Mouse (Mus musculus): ENCODE data around the gene Rabep1. TPM values are rescaled to one million over a fixed set of nuclear protein-coding genes. Genes with fewer than 3 reads are reported as not detected.

Rabep1 gene
- total and polyA plus RNA-seq, 2 experiments from 2014 or later = 12.2 to 29.8 TPM

- Histone ChIP-seq H3K27ac (ENCODE audit: low read depth) (peak overlapping the region; percentile 61), H3K4me2 (ENCODE audit: low read depth, low read length) (peak overlapping the region; percentile 3; the same call in 1 of the 2 replicates), H3K9ac (replicated peaks; ENCODE audit: low read depth, low read length) (no peak overlapping the region), H3K4me1 (ENCODE audit: control insufficient read depth, insufficient read depth) (no peaks in the 10 kb centered on the region), H3K9me3 (replicated peaks; ENCODE audit: control insufficient read depth, low read length) (no peaks in the 10 kb centered on the region), H3K27me3 (ENCODE audit: control insufficient read depth, insufficient read depth, low read length) (no peaks in the 10 kb centered on the region), H3K4me3 (ENCODE audit: low read depth, low read length) (no peak overlapping the region), H3K36me3 (replicated peaks; ENCODE audit: control insufficient read depth, insufficient read depth, low read length) (no peaks in the 10 kb centered on the region)
- ATAC-seq (ENCODE audit: insufficient read depth, low read depth) (no peak), DNase-seq (ENCODE audit: low spot score) (no peak)
- 65% methylated on average over 8 of the region's 8 CpGs for WGBS
- no peak for TF ChIP-seq CTCF (IDR thresholded peaks at IDR 0.05; ENCODE audit: low read depth)
- TF ChIP-seq EP300 (IDR thresholded peaks at IDR 0.05; ENCODE audit: low read depth) = no peak
Observed at GRCm38 (mm10) chr11:70805641-70806175, 38.9 kb upstream of the Rabep1 start.

DNA sequence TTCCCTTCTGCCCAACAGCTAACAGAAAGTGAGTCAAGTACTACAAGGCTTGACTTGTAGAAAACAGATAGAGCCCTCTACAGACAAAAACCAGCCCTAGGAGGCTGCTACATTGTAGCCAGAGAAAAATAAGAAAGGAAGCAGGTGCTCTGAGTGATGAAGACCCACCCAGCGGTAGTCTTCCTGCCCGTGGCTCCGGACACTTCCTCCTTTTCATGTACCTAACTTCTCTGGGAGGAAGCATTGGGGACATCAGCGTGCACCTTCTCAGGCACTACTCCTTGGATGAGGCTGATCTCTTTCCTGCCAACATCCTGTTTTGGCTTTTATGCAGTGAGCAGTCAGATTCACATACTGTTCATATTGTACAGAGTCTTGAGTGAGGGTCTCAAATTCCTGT is 37.9 kb upstream of the Rabep1 start:
- Histone ChIP-seq H3K4me1 (ENCODE audit: control insufficient read depth, insufficient read depth) (no peaks in the 10 kb centered on the region), H3K27me3 (ENCODE audit: control insufficient read depth, insufficient read depth, low read length) (no peaks in the 10 kb centered on the region), H3K9me3 (replicated peaks; ENCODE audit: control insufficient read depth, low read length) (no peaks in the 10 kb centered on the region), H3K27ac (ENCODE audit: low read depth) (no peak overlapping the region), H3K4me3 (ENCODE audit: low read depth, low read length) (no peak overlapping the region), H3K9ac (replicated peaks; ENCODE audit: low read depth, low read length) (no peak overlapping the region), H3K36me3 (replicated peaks; ENCODE audit: control insufficient read depth, insufficient read depth, low read length) (no peaks in the 10 kb centered on the region), H3K4me2 (ENCODE audit: low read depth, low read length) (no peak overlapping the region)
- DNase-seq (ENCODE audit: low spot score) = no peak
- TF ChIP-seq EP300 (IDR thresholded peaks at IDR 0.05; ENCODE audit: low read depth) (no peak), CTCF (IDR thresholded peaks at IDR 0.05; ENCODE audit: low read depth) (no peak)
- WGBS = 70% methylated on average over 4 of the region's 4 CpGs
- ATAC-seq (ENCODE audit: insufficient read depth, low read depth) = no peak

- Histone ChIP-seq H3K4me3 (ENCODE audit: low read depth, low read length) (no peak overlapping the region), H3K27me3 (ENCODE audit: control insufficient read depth, insufficient read depth, low read length) (no peaks in the 10 kb centered on the region), H3K9ac (replicated peaks; ENCODE audit: low read depth, low read length) (no peak overlapping the region), H3K36me3 (replicated peaks; ENCODE audit: control insufficient read depth, insufficient read depth, low read length) (no peaks in the 10 kb centered on the region), H3K4me1 (ENCODE audit: control insufficient read depth, insufficient read depth) (no peaks in the 10 kb centered on the region), H3K27ac (ENCODE audit: low read depth) (no peak overlapping the region), H3K9me3 (replicated peaks; ENCODE audit: control insufficient read depth, low read length) (no peaks in the 10 kb centered on the region), H3K4me2 (ENCODE audit: low read depth, low read length) (no peak overlapping the region)
- ATAC-seq (ENCODE audit: insufficient read depth, low read depth) (no peak), DNase-seq (ENCODE audit: low spot score) (no peak)
- TF ChIP-seq EP300 (IDR thresholded peaks at IDR 0.05; ENCODE audit: low read depth) = no peak
- no peak for TF ChIP-seq CTCF (IDR thresholded peaks at IDR 0.05; ENCODE audit: low read depth)
- 57% methylated on average over 4 of the region's 4 CpGs for WGBS
Observed at GRCm38 (mm10) chr11:70807630-70808029, 36.9 kb upstream of the Rabep1 start.

DNA sequence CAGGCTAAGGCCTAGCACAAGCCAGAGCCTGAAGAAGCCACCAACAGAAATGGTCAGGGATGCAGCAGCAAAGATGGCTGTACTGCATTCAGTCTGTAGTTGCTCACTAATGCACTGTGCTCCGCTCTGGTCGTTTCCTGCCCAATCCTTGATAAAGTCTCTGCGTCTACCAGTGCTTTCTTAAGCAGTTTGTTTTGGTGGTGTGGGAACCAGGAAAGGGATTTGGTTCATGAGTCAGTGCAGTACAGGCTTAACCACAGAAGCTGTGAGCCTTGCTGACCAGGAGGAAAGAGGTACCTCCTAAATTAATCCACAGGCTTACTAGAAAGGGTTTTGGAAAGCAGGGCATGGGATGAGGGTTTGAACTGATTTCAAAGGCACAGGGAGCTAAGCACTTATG is 36.5 kb upstream of the Rabep1 start:
- 56% methylated on average over 3 of the region's 3 CpGs for WGBS

DNA sequence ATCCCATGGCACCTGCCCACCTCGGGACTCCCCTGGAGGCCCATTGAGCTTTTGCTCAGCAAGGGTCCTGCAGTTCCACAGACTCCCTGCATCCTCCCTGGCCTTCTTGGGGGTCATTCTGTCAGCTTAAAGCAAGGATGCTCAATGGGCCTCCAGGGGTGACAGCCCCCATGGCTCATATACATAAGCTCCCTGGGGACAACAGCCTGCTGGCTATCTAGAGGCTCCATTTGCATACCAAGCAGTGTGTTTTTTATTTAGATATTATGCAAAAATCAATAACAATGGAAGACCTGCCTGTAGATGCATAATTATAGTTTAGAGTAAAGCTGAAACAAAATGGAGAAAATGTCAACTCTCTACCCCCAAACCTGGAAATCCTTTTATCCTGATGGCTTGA is 35.6 kb upstream of the Rabep1 start:
- DNase-seq (ENCODE audit: low spot score) = no peak
- TF ChIP-seq EP300 (IDR thresholded peaks at IDR 0.05; ENCODE audit: low read depth) (no peak), CTCF (IDR thresholded peaks at IDR 0.05; ENCODE audit: low read depth) (no peak)
- no peak overlapping the region for H3K4me2 ChIP-seq (ENCODE audit: low read depth, low read length)
- WGBS = 24% methylated on average over 1 of the region's 1 CpGs
- H3K4me1 ChIP-seq (ENCODE audit: control insufficient read depth, insufficient read depth) = no peaks in the 10 kb centered on the region
- no peaks in the 10 kb centered on the region for H3K36me3 ChIP-seq (replicated peaks; ENCODE audit: control insufficient read depth, insufficient read depth, low read length)
- H3K27ac ChIP-seq (ENCODE audit: low read depth) = no peak overlapping the region
- H3K4me3 ChIP-seq (ENCODE audit: low read depth, low read length) = no peak overlapping the region
- H3K9me3 ChIP-seq (replicated peaks; ENCODE audit: control insufficient read depth, low read length) = no peaks in the 10 kb centered on the region
- H3K27me3 ChIP-seq (ENCODE audit: control insufficient read depth, insufficient read depth, low read length) = no peaks in the 10 kb centered on the region
- no peak for ATAC-seq (ENCODE audit: insufficient read depth, low read depth)
- no peak overlapping the region for H3K9ac ChIP-seq (replicated peaks; ENCODE audit: low read depth, low read length)

More for the DNA sequence above, 36.5 kb upstream of the Rabep1 start:
- no peaks in the 10 kb centered on the region for H3K36me3 ChIP-seq (replicated peaks; ENCODE audit: control insufficient read depth, insufficient read depth, low read length)
- no peak for TF ChIP-seq EP300 (IDR thresholded peaks at IDR 0.05; ENCODE audit: low read depth)
- no peak for TF ChIP-seq CTCF (IDR thresholded peaks at IDR 0.05; ENCODE audit: low read depth)
- H3K4me3 ChIP-seq (ENCODE audit: low read depth, low read length) = no peak overlapping the region
- no peak overlapping the region for H3K27ac ChIP-seq (ENCODE audit: low read depth)
- H3K4me1 ChIP-seq (ENCODE audit: control insufficient read depth, insufficient read depth) = no peaks in the 10 kb centered on the region
- H3K27me3 ChIP-seq (ENCODE audit: control insufficient read depth, insufficient read depth, low read length) = no peaks in the 10 kb centered on the region
- no peak overlapping the region for H3K9ac ChIP-seq (replicated peaks; ENCODE audit: low read depth, low read length)
- no peak overlapping the region for H3K4me2 ChIP-seq (ENCODE audit: low read depth, low read length)
- no peak for ATAC-seq (ENCODE audit: insufficient read depth, low read depth)
- no peak for DNase-seq (ENCODE audit: low spot score)
- H3K9me3 ChIP-seq (replicated peaks; ENCODE audit: control insufficient read depth, low read length) = no peaks in the 10 kb centered on the region

DNA sequence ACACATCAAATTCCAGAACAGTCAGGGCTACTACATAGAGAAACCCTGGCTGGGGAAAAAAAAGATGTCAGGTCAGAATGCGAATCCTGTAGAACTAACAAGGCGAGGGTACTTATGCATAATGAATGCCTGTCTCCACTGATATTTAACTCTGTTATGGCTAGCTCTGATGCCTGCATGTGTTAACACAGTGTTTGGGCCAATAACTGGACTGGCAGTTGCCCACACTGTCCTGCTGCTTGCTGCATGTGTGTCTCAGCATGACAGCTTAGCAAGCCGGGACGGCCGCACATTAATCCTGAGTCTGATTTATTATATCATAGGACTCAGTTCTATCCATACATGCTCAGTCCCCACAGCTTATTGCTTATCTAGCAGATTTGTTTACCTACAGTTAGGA is 33.5 kb upstream of the Rabep1 start:
- H3K4me3 ChIP-seq (ENCODE audit: low read depth, low read length) = no peak overlapping the region
- no peaks in the 10 kb centered on the region for H3K4me1 ChIP-seq (ENCODE audit: control insufficient read depth, insufficient read depth)
- no peaks in the 10 kb centered on the region for H3K27me3 ChIP-seq (ENCODE audit: control insufficient read depth, insufficient read depth, low read length)
- H3K9ac ChIP-seq (replicated peaks; ENCODE audit: low read depth, low read length) = no peak overlapping the region
- 83% methylated on average over 5 of the region's 5 CpGs for WGBS
- no peak overlapping the region for H3K4me2 ChIP-seq (ENCODE audit: low read depth, low read length)
- no peak for ATAC-seq (ENCODE audit: insufficient read depth, low read depth)
- no peak overlapping the region for H3K27ac ChIP-seq (ENCODE audit: low read depth)
- TF ChIP-seq CTCF (IDR thresholded peaks at IDR 0.05; ENCODE audit: low read depth) = no peak
- no peak for TF ChIP-seq EP300 (IDR thresholded peaks at IDR 0.05; ENCODE audit: low read depth)
- no peak for DNase-seq (ENCODE audit: low spot score)
- H3K36me3 ChIP-seq (replicated peaks; ENCODE audit: control insufficient read depth, insufficient read depth, low read length) = no peaks in the 10 kb centered on the region
- H3K9me3 ChIP-seq (replicated peaks; ENCODE audit: control insufficient read depth, low read length) = no peaks in the 10 kb centered on the region
